Mouse (Mus musculus) right cerebral cortex, postnatal 4 days (tissue): ENCODE measurements around the gene Hdgfl2.

Experiments used
- DNase-seq: peaks from one replicate; pipeline ENCODE4 v3.0.0-alpha.2; 2022

The Hdgfl2 gene

GRCm38 (mm10) chr17:56107736-56108135 is 28.3 kb downstream of the Hdgfl2 start:
- DNase-seq: no peak

- no peak for DNase-seq
Observed at GRCm38 (mm10) chr17:56108334-56109044, 29.1 kb downstream of the Hdgfl2 start.

- no peak for DNase-seq
Observed at GRCm38 (mm10) chr17:56109219-56110051, 30.0 kb downstream of the Hdgfl2 start, which contains the start of gene Plin4. TSS of gene Plin4 (minus strand) at chr17:56109803.

GRCm38 (mm10) chr17:56110571-56110970 is 31.1 kb downstream of the Hdgfl2 start:
- DNase-seq: no peak

- no peak for DNase-seq
Observed at GRCm38 (mm10) chr17:56111021-56111420, 31.6 kb downstream of the Hdgfl2 start.

GRCm38 (mm10) chr17:56111864-56112263 is 32.4 kb downstream of the Hdgfl2 start:
- DNase-seq: peak; percentile 67

GRCm38 (mm10) chr17:56112743-56113142 is 33.3 kb downstream of the Hdgfl2 start:
- DNase-seq: no peak

GRCm38 (mm10) chr17:56116193-56116592 is 36.8 kb downstream of the Hdgfl2 start:
- no peak for DNase-seq

GRCm38 (mm10) chr17:56117251-56117710 is 37.8 kb downstream of the Hdgfl2 start, which contains the start of gene Plin5:
TSS of gene Plin5 (minus strand) at chr17:56117596.
- DNase-seq: peak; percentile 64

- no peak for DNase-seq
Observed at GRCm38 (mm10) chr17:56119431-56119830, 40.0 kb downstream of the Hdgfl2 start.

- no peak for DNase-seq
Observed at GRCm38 (mm10) chr17:56119981-56120880, 40.8 kb downstream of the Hdgfl2 start.

- DNase-seq: no peak
Observed at GRCm38 (mm10) chr17:56121826-56122225, 42.4 kb downstream of the Hdgfl2 start, which contains the start of gene Lrg1. TSS of gene Lrg1 (minus strand) at chr17:56122001.

- DNase-seq: no peak
Observed at GRCm38 (mm10) chr17:56123161-56123560, 43.7 kb downstream of the Hdgfl2 start.

- no peak for DNase-seq
Observed at GRCm38 (mm10) chr17:56123681-56124340, 44.4 kb downstream of the Hdgfl2 start.

GRCm38 (mm10) chr17:56124377-56125275 is 45.2 kb downstream of the Hdgfl2 start:
- DNase-seq: peak; percentile 72

- DNase-seq: no peak
Observed at GRCm38 (mm10) chr17:56125276-56125630, 45.8 kb downstream of the Hdgfl2 start.

- DNase-seq: no peak
Observed at GRCm38 (mm10) chr17:56126175-56126574, 46.7 kb downstream of the Hdgfl2 start.

GRCm38 (mm10) chr17:56128246-56128645 is 48.8 kb downstream of the Hdgfl2 start:
- no peak for DNase-seq

- no peak for DNase-seq
Observed at GRCm38 (mm10) chr17:56131136-56131535, 51.7 kb downstream of the Hdgfl2 start.

- DNase-seq: peak; percentile 81
Observed at GRCm38 (mm10) chr17:56131814-56132213, 52.4 kb downstream of the Hdgfl2 start.

GRCm38 (mm10) chr17:56132661-56133060 is 53.2 kb downstream of the Hdgfl2 start:
- peak; percentile 65 for DNase-seq
